Mouse (Mus musculus) forebrain, embryonic 16.5 days (tissue): Measurements from ENCODE around the gene Cyfip2. TPM values are rescaled to one million over a fixed set of nuclear protein-coding genes. Genes with fewer than 3 reads are reported as not detected.

Experiments used
- ATAC-seq: fragments of 200-750 bp; cut with Nextera tagmentation; 2 replicates; pipeline ENCODE4 v1.8.0; 2017; ENCODE audit warnings: mild to moderate bottlenecking, moderate library complexity
- H3K27ac ChIP-seq: fragments of 300-500 bp; sonication (generic); 2 replicates; pipeline ENCODE4 v1.5.1; 2014; ENCODE audit warnings: low read length, control low read depth
- H3K27me3 ChIP-seq: fragments of 300-500 bp; sonication (generic); replicated peaks from 2 replicates; pipeline ENCODE4 v1.6.1; 2014; ENCODE audit warnings: low read length; ENCODE audit not compliant: control insufficient read depth, insufficient read depth
- H3K36me3 ChIP-seq: fragments of 300-500 bp; sonication (generic); 2 replicates; pipeline ENCODE4 v1.6.1; 2014; ENCODE audit not compliant: control insufficient read depth, insufficient read depth
- H3K4me1 ChIP-seq: fragments of 300-500 bp; sonication (generic); replicated peaks from 2 replicates; pipeline ENCODE4 v1.6.1; 2014; ENCODE audit warnings: low read length; ENCODE audit not compliant: control insufficient read depth, insufficient read depth
- H3K4me2 ChIP-seq: fragments of 300-500 bp; sonication (generic); 2 replicates; pipeline ENCODE4 v1.6.1; 2014; ENCODE audit warnings: mild to moderate bottlenecking, low read length, control low read depth
- H3K4me3 ChIP-seq: fragments of 300-500 bp; sonication (generic); replicated peaks from 2 replicates; pipeline ENCODE4 v1.5.1; 2014; ENCODE audit warnings: mild to moderate bottlenecking, low read length, control low read depth
- H3K9ac ChIP-seq: fragments of 300-500 bp; sonication (generic); replicated peaks from 2 replicates; pipeline ENCODE4 v1.6.1; 2014; ENCODE audit warnings: low read depth, low read length, control low read depth
- H3K9me3 ChIP-seq: fragments of 300-500 bp; sonication (generic); 2 replicates; pipeline ENCODE4 v1.6.1; 2016; ENCODE audit warnings: low read length; ENCODE audit not compliant: control insufficient read depth
- WGBS: fragments of 180-500 bp; shearing (Covaris S2); extraction: QIAGEN DNeasy Blood & Tissue Kit; methylation state at CpG from one replicate; pipeline ENCODE4 v1.1.7; 2014; 5-methylcytosine and 5-hydroxymethylcytosine counted together
- polyA plus RNA-seq: library from polyadenylated mRNA; unstranded; fragments of >200 nt; fragmentation: Nextera tagmentation; extraction: Ambion mirVana; gene quantifications from 2 replicates; pipeline ENCODE4 v1.2.1, GENCODE M21; 2015

The Cyfip2 gene
- polyA plus RNA-seq, 1 experiment from 2014 or later = 88.4 TPM

DNA sequence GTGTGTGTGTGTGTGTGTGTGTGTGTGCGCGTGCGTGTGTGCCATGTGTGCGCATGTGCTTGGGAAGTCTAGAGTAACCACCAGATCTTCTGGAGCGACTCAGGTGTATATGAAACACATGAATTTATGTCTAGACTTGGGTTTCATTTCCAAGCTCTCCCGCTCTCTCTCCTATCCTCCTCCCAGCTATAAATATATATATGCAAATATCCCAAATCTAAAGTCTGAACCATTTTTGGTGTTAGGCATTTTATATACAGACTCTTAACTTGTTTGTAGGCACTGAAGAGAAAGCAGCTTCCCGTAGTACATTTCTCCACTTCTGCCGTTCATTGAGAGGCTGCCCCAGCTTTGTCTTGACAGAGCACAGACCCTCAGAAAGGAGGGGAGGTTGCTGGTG is 19.6 kb upstream of the Cyfip2 start:
- no peak overlapping the region for H3K27ac ChIP-seq
- no peak overlapping the region for H3K4me3 ChIP-seq
- no peaks in the 10 kb centered on the region for H3K4me1 ChIP-seq
- no peak for ATAC-seq
- no peaks in the 10 kb centered on the region for H3K27me3 ChIP-seq
- WGBS = 93% methylated on average over 8 of the region's 8 CpGs
- H3K9me3 ChIP-seq = no peaks in the 10 kb centered on the region
- no peak overlapping the region for H3K4me2 ChIP-seq
- H3K9ac ChIP-seq = no peak overlapping the region
- H3K36me3 ChIP-seq = no peaks in the 10 kb centered on the region

DNA sequence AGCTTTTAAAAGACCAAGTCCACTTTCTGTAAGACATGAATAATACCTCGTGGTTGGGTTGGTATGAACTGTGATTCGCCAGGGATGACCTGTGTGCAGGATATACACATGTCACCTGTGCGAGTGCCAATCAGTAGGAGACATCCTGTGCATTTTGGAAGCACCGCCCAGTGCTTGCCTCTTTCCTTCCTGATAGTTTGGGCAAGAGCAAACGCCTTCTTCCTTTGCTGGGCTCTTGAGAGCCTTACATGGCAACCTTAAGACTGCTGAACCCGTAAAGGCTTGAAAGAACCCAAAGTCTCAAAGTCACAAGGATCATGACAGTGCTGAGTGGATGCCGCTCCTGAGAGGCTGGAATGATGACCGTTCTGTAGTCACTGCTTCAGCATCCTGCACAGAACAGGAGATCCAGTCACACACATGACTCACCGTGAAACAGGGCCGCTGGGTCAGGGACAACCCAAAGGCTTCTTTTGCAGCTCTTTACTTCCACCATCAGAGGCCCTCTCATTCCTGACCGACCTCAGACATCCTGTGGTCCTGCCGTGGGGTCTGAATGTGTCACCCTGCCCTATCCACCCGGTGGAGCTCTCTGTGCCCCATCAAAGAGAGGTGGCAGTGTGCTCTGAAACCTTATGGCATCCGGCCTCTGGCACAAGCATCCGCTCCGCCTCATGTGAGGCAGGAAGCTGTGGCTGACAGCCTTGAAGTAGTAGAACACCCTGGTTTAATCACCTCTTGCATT is 13.8 kb upstream of the Cyfip2 start:
- WGBS = 90% methylated on average over 16 of the region's 16 CpGs
- Histone ChIP-seq H3K27ac (no peak overlapping the region), H3K36me3 (no peaks in the 10 kb centered on the region), H3K9me3 (no peaks in the 10 kb centered on the region), H3K4me3 (no peak overlapping the region), H3K4me1 (no peaks in the 10 kb centered on the region), H3K4me2 (no peak overlapping the region), H3K27me3 (no peaks in the 10 kb centered on the region), H3K9ac (no peak overlapping the region)
- no peak for ATAC-seq

DNA sequence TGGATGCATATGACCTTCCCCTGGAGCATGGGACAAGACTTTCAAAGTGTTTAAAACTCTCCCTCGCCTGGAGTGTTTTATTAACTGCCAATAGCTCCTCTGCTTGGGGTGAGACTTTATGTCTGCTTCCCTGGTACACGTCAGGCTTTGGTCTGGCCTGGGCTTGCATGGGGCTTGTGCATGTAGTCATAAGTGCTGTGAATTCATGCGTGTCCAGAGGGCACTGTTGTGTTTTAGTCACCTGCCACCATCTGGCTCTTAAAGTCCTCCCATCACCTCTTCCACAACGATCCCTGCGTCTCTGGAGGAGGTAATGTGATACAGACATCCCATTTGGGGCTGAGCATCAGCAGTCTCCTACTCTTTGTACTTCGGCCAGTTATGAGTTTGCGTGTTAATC is 8.9 kb upstream of the Cyfip2 start:
- H3K4me3 ChIP-seq = no peak overlapping the region
- 82% methylated on average over 7 of the region's 7 CpGs for WGBS
- H3K9ac ChIP-seq = no peak overlapping the region
- H3K4me1 ChIP-seq = no peaks in the 10 kb centered on the region
- H3K36me3 ChIP-seq = no peaks in the 10 kb centered on the region
- no peaks in the 10 kb centered on the region for H3K9me3 ChIP-seq
- no peak for ATAC-seq
- H3K27ac ChIP-seq = no peak overlapping the region
- H3K4me2 ChIP-seq = no peak overlapping the region
- H3K27me3 ChIP-seq = no peaks in the 10 kb centered on the region

DNA sequence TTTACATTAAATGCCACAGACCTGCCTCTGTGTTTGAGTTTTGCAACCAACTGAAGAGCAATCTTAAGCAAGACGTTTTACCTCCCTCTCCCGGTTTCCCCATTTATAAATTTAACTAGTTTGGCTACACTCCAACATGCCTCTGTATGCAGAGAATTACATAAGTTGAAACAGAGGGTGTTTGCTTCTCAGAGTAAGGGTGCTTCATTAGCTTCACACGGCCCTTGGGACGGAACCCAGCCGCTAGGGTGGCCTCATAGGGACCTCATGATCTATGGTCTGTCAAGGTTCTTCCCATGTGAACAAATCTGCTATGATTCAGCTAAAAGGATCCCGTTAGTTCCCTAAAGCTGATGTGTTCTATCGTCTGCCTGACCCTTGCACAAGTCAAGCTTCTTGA is 1.9 kb upstream of the Cyfip2 start:
- H3K9ac ChIP-seq = no peak overlapping the region
- H3K4me3 ChIP-seq = no peak overlapping the region
- WGBS = 49% methylated on average over 7 of the region's 7 CpGs
- H3K4me2 ChIP-seq = no peak overlapping the region
- H3K4me1 ChIP-seq = peaks cover 24% of the 10 kb centered on the region
- H3K36me3 ChIP-seq = no peaks in the 10 kb centered on the region
- ATAC-seq = no peak
- H3K9me3 ChIP-seq = no peaks in the 10 kb centered on the region
- no peak overlapping the region for H3K27ac ChIP-seq
- H3K27me3 ChIP-seq = no peaks in the 10 kb centered on the region

DNA sequence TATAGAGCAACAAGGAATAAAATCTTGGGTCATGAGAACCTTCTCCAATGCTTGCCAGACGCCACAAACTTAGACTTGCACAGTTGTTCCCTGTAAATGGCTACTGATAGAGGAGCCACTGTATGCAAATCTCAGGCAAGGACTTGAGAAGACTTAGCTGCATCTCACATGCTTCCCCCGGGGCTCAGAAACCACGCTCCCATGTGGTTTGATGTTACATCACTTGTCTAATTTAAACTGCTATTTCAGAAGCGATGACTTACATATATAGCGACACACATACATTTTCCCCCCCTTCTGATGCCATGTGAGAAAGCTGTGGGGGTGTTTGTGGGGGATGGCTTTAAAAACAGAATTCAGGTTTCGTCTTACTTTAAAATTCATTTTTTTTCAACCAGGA is 1.2 kb upstream of the Cyfip2 start:
- H3K4me2 ChIP-seq = no peak overlapping the region
- H3K9ac ChIP-seq = no peak overlapping the region
- no peaks in the 10 kb centered on the region for H3K27me3 ChIP-seq
- H3K4me3 ChIP-seq = no peak overlapping the region
- H3K9me3 ChIP-seq = no peaks in the 10 kb centered on the region
- ATAC-seq = no peak
- peaks cover 31% of the 10 kb centered on the region for H3K4me1 ChIP-seq
- WGBS = 88% methylated on average over 6 of the region's 6 CpGs
- no peaks in the 10 kb centered on the region for H3K36me3 ChIP-seq
- H3K27ac ChIP-seq = no peak overlapping the region

DNA sequence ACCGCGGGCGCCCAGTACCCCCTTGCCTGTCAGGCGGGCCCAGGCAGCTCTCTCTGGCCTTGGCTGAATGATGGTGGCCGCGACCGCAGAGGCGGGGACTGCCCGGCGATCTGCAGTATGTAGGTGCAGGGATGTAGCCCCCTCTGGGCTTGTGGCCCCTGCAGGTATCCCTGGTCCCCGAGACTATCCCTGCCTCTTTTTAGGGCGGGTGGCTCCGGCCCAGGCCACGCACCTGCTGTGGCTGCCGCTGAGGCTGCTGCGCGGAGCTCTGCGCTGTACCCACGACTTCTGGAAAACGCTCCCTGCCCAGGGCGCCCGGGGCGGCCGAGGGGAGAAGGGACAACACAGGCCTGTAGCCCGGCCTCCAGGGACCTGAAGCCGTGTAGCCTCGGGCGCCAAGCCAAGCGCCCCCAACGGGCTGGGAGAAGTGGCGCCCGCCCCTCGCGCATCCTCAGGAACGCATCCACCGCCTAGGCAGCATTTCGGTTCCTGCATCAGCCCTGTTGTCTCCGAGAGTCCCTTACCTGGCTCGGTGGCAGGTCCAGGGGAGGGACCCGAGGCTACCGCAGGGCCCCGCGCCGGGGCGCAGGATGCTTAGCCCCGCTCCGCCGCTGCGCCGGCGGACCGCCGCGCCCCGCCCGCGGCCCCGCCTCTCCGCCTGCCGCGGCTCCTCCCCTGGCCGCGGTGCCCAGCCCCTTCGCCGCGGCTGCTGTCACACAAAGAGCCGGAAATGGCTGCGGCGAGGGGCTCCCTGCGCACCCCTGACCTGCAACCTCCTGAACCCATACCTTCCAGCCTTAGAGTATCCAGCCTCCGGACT is 746 bp downstream of the Cyfip2 start:
- Histone ChIP-seq H3K9ac (peak overlapping the region; percentile 96), H3K9me3 (no peaks in the 10 kb centered on the region), H3K4me1 (peaks cover 32% of the 10 kb centered on the region), H3K36me3 (no peaks in the 10 kb centered on the region), H3K4me3 (peak overlapping the region; percentile 95), H3K27ac (peak overlapping the region; percentile 90), H3K27me3 (no peaks in the 10 kb centered on the region), H3K4me2 (peak overlapping the region; percentile 93)
- peak; percentile 89 for ATAC-seq
- WGBS = under 1% methylated on average over 67 of the region's 71 CpGs

DNA sequence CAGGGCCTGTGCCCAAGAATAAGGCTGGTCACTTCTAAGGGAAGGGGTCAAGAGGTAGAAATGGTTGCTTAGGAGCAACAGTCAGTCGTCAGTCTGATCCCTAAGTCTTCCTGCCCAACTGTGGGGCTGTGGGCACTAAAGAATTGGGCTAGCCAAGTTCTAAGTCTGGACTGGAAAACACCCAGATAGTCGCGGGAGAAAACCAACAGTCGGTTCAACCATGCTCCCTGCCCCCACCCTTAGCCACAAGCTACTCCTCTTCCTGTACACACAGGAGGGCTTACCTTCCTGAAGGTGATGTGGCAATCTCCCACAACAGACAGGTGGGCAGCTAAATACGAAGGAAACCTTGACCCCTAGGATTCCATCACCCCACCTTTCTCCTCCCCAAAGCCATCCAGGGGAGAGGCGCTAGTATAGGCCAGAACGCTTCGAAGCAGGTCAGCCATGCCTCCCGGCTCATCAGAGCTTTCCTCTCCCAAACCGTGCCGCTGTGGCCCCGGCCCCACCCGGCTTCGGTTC is 1.4 kb downstream of the Cyfip2 start:
- peak overlapping the region; percentile 96 for H3K9ac ChIP-seq
- H3K36me3 ChIP-seq = no peaks in the 10 kb centered on the region
- ATAC-seq = 0 out of 2 replicates have a peak, but pooled peaks have one; percentile 0
- H3K4me1 ChIP-seq = peaks cover 32% of the 10 kb centered on the region
- peak overlapping the region; percentile 90 for H3K27ac ChIP-seq
- H3K4me3 ChIP-seq = peak overlapping the region; percentile 95
- WGBS = 2% methylated on average over 14 of the region's 14 CpGs
- H3K27me3 ChIP-seq = no peaks in the 10 kb centered on the region
- no peaks in the 10 kb centered on the region for H3K9me3 ChIP-seq
- H3K4me2 ChIP-seq = peak overlapping the region; percentile 93

DNA sequence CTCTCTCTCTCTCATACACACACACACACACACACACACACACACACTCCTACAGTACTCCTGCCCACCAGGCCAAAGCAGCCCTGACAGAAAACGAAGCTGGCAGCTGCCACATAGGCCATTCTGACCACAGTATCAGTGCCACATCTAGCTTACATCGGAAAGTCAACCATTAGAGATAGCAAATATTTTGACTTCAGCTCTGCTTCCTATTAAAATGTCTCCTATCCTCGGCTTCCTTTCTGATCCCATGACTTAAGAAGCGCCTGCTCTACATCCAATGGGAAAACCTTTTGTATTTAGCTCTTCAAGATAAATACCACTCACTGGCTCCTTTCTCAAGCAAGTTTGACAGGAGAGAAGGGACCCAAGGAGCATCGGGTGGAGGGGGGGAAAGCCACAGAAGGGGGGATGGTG is 2.0 kb downstream of the Cyfip2 start:
- Histone ChIP-seq H3K27ac (peak overlapping the region; percentile 90), H3K4me1 (peaks cover 32% of the 10 kb centered on the region), H3K9ac (peak overlapping the region; percentile 96), H3K27me3 (no peaks in the 10 kb centered on the region), H3K9me3 (no peaks in the 10 kb centered on the region), H3K4me3 (peak overlapping the region; percentile 95), H3K4me2 (peak overlapping the region; percentile 93), H3K36me3 (no peaks in the 10 kb centered on the region)
- WGBS = 32% methylated on average over 5 of the region's 5 CpGs
- peak; percentile 15 for ATAC-seq

DNA sequence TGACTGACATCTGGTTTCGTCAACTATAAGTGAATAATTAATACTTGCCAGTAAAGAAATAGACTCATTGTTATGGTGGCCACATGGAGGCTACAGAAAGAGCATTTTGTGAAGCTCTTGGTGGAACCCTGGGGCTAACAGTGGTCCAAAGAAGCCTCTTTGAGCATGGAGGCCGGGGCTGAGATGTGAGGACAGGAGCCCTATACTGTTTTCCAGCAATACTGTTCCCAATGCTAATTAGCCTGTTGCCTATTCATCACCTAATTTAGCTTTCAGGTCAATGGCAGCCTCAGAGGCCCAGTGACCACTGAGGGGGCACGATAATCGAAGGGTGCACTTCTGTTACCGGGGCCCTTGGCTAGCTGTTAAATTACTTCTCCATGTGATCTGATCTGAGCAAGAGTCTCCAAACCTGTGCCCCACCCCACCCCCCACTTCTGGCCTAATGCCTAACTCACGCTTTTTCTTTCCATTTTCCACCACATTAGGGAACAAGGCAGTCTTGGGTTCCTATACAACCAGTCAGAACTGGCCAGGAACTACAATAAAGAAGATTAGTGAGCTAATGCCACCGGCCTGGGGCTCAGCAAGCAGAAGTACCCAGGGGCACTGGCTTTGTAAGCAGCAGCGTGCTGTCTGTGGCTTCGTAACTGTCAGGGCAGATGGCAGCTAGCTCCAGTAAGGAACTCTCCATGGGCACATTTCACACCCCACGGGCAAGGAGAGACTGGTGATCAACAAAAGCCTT is 2.7 kb downstream of the Cyfip2 start:
- 8% methylated on average over 10 of the region's 10 CpGs for WGBS
- no peaks in the 10 kb centered on the region for H3K36me3 ChIP-seq
- ATAC-seq = peak; percentile 12
- H3K27me3 ChIP-seq = no peaks in the 10 kb centered on the region
- no peaks in the 10 kb centered on the region for H3K9me3 ChIP-seq
- peak overlapping the region; percentile 36 for H3K9ac ChIP-seq
- peaks cover 32% of the 10 kb centered on the region for H3K4me1 ChIP-seq
- H3K4me2 ChIP-seq = peak overlapping the region; percentile 93
- peak overlapping the region; percentile 56 for H3K27ac ChIP-seq
- H3K4me3 ChIP-seq = peak overlapping the region; percentile 95
